Mouse (Mus musculus) c-Kit-positive CD71-negative TER-119-negative erythroid progenitor cells, embryonic 14.5 days (primary cell): ENCODE data around the gene Lgsn.

ENCODE experiments used
- DNase-seq: peaks from one replicate; pipeline ENCODE4 v3.0.0-alpha.2; 2013; ENCODE audit warnings: low read depth

The Lgsn gene

GRCm38 (mm10) chr1:31214831-31215230, 38.6 kb downstream of the Lgsn start:
- DNase-seq: no peak

- DNase-seq: no peak
Observed at GRCm38 (mm10) chr1:31220599-31221250, 44.5 kb downstream of the Lgsn start.

- no peak for DNase-seq
Observed at GRCm38 (mm10) chr1:31222564-31222963, 46.4 kb downstream of the Lgsn start, which contains the start of the genes 4931428L18Rik and Pih1d3. TSS of gene 4931428L18Rik (minus strand) at chr1:31222684. TSS of gene Pih1d3 (plus strand) at chr1:31222838.

- no peak for DNase-seq
Observed at GRCm38 (mm10) chr1:31233319-31234036, 57.3 kb downstream of the Lgsn start.
